In genomic region chr11:70678092-70678491, GRCm38 (mm10) we compare ENCODE assay signal across 18 mouse cellular contexts. TPM values are rescaled to one million over a fixed set of nuclear protein-coding genes. Genes with fewer than 3 reads are reported as not detected.
"Had no signal": no experiment of that assay in that cellular context is flagged by ENCODE, and none has a peak within 500 bp of the region (broad histone marks: within the 10 kb centered on the region; RNA-seq: fewer than 3 reads in every experiment).

No protein-coding gene starts in this region.

- H3K27ac ChIP-seq: kidney, postnatal 0 days; limb, embryonic 15.5 days; lung, embryonic 15.5 days; midbrain, embryonic 15.5 days; neural tube, embryonic 13.5 days had no signal

- DNase-seq: kidney, adult 11 months; kidney, adult 9 months; kidney, postnatal 36 days; left cerebral cortex, postnatal 4 days; lung, postnatal 14 days; retina, postnatal 1 day; right cerebral cortex, postnatal 4 days; spleen, adult 18-20 months; thymus, adult 18-20 months; thymus, postnatal 25 days had no signal

- ATAC-seq: midbrain, embryonic 15.5 days had no signal

- H3K9me3 ChIP-seq: limb, embryonic 15.5 days; lung, embryonic 15.5 days; megakaryocyte, embryonic 14.5 days; midbrain, embryonic 15.5 days; neural tube, embryonic 13.5 days had no signal

- H3K9ac ChIP-seq: limb, embryonic 15.5 days; lung, embryonic 15.5 days; midbrain, embryonic 15.5 days; neural tube, embryonic 13.5 days had no signal

- H3K4me3 ChIP-seq: limb, embryonic 15.5 days; lung, embryonic 15.5 days; megakaryocyte, embryonic 14.5 days; midbrain, embryonic 15.5 days; neural tube, embryonic 13.5 days had no signal

- H3K27me3 ChIP-seq: limb, embryonic 15.5 days; lung, embryonic 15.5 days; megakaryocyte, embryonic 14.5 days; midbrain, embryonic 15.5 days; neural tube, embryonic 13.5 days had no signal

- H3K4me2 ChIP-seq: limb, embryonic 15.5 days; lung, embryonic 15.5 days; midbrain, embryonic 11.5 days; midbrain, embryonic 15.5 days; neural tube, embryonic 13.5 days had no signal

RNA-seq across cellular contexts. Expression of gene Inca1, which starts 21.9 kb away (rescaled TPM):
- total RNA-seq: monocyte, adult 5-6 weeks had no signal
